Mouse (Mus musculus): Measurements from ENCODE around the gene Dlg2. TPM values are rescaled to one million over a fixed set of nuclear protein-coding genes. Genes with fewer than 3 reads are reported as not detected.
"Not testable (repeated sequence)": the region's sequence is repeated elsewhere in the genome, so short reads cannot be mapped to it uniquely, and the experiment has no call there.

The Dlg2 gene
- polyA plus RNA-seq, 1 experiment from 2014 or later, result 6.9 TPM

GRCm38 (mm10) chr7:90703951-90704350 is 227.5 kb downstream of the Dlg2 start:
- H3K9ac ChIP-seq, result no peak overlapping the region
- H3K27me3 ChIP-seq, result no peaks in the 10 kb centered on the region
- no peaks in the 10 kb centered on the region for H3K36me3 ChIP-seq
- H3K9me3 ChIP-seq (replicated peaks), result no peaks in the 10 kb centered on the region
- no peaks in the 10 kb centered on the region for H3K4me1 ChIP-seq
- ATAC-seq (ENCODE audit: low FRiP score), result no peak
- H3K4me3 ChIP-seq, result no peak overlapping the region
- no peak overlapping the region for H3K27ac ChIP-seq
- H3K4me2 ChIP-seq (replicated peaks), result no peak overlapping the region
- WGBS, result 74% methylated on average over 1 of the region's 1 CpGs

DNA sequence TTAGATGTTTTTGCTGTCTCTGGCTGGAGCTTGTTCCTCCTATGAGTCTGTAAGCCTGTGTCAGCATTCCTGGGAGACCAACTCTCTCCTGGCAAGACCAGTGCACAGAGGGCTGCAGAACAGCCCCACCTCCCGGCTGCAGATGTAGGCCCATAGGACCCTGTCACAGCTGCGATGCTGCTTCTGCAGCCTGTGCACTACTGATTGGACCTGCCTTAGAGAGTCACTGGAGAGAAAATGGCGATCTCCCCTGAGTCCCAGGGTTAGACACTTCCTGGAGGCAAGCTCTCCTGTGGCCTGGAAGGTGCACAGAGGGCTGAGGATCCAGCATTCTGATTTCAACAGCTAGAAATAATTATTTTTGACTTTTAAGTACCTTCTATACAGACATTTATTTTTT is 257.6 kb downstream of the Dlg2 start:
- ATAC-seq (ENCODE audit: low FRiP score), result no peak
- 56% methylated on average over 3 of the region's 3 CpGs for WGBS
- no peaks in the 10 kb centered on the region for H3K9me3 ChIP-seq (replicated peaks)

GRCm38 (mm10) chr7:90736369-90736768 is 259.9 kb downstream of the Dlg2 start:
- peak; percentile 73 for ATAC-seq (ENCODE audit: low FRiP score)
- H3K9me3 ChIP-seq (replicated peaks), result no peaks in the 10 kb centered on the region
- H3K4me3 ChIP-seq, result no peak overlapping the region
- no peak overlapping the region for H3K27ac ChIP-seq
- no peak overlapping the region for H3K4me2 ChIP-seq (replicated peaks)
- WGBS, result 14% methylated on average over 1 of the region's 1 CpGs
- H3K9ac ChIP-seq, result no peak overlapping the region
- no peaks in the 10 kb centered on the region for H3K36me3 ChIP-seq
- H3K4me1 ChIP-seq, result no peaks in the 10 kb centered on the region
- no peaks in the 10 kb centered on the region for H3K27me3 ChIP-seq

More for the DNA sequence above, 257.6 kb downstream of the Dlg2 start:
- Histone ChIP-seq H3K4me2 (replicated peaks) (no peak overlapping the region), H3K9ac (no peak overlapping the region), H3K4me1 (no peaks in the 10 kb centered on the region), H3K4me3 (no peak overlapping the region), H3K27me3 (no peaks in the 10 kb centered on the region), H3K36me3 (no peaks in the 10 kb centered on the region), H3K27ac (no peak overlapping the region)

- H3K27me3 ChIP-seq, result no peaks in the 10 kb centered on the region
- no peaks in the 10 kb centered on the region for H3K36me3 ChIP-seq
- WGBS, result 80% methylated on average over 1 of the region's 1 CpGs
- no peak for ATAC-seq (ENCODE audit: low FRiP score)
- H3K27ac ChIP-seq, result no peak overlapping the region
- H3K4me2 ChIP-seq (replicated peaks), result no peak overlapping the region
- H3K9me3 ChIP-seq (replicated peaks), result no peaks in the 10 kb centered on the region
- H3K4me3 ChIP-seq, result no peak overlapping the region
- H3K4me1 ChIP-seq, result no peaks in the 10 kb centered on the region
- H3K9ac ChIP-seq, result no peak overlapping the region
Observed at GRCm38 (mm10) chr7:90748636-90749035, 272.2 kb downstream of the Dlg2 start.

GRCm38 (mm10) chr7:90787945-90788344 is 311.5 kb downstream of the Dlg2 start:
- Histone ChIP-seq H3K27ac (no peak overlapping the region), H3K4me1 (no peaks in the 10 kb centered on the region), H3K4me3 (no peak overlapping the region), H3K9ac (no peak overlapping the region), H3K27me3 (no peaks in the 10 kb centered on the region), H3K4me2 (replicated peaks) (no peak overlapping the region), H3K9me3 (replicated peaks) (no peaks in the 10 kb centered on the region), H3K36me3 (no peaks in the 10 kb centered on the region)
- WGBS, result 85% methylated on average over 1 of the region's 1 CpGs
- no peak for ATAC-seq (ENCODE audit: low FRiP score)

DNA sequence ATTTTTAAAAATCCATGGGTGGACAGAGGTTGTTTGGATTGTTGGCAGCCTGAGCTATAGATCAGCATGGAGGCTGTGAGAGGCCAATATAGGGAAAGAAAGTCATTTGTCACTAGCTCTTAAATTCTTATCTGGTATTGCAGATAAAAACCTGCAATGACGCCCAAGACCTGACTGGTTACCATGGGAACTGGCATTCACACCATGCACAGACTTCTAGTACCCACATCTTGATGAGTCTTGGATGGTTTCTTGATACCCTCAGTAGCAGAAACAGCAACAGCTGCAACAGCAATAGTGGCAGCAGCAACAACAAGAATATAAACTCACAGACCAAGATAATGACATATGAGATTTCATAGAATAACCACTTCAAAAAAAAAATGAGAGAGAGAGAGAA is 315.1 kb downstream of the Dlg2 start:
- H3K9me3 ChIP-seq (replicated peaks), result no peaks in the 10 kb centered on the region
- H3K4me2 ChIP-seq (replicated peaks), result no peak overlapping the region
- H3K9ac ChIP-seq, result no peak overlapping the region
- H3K27me3 ChIP-seq, result no peaks in the 10 kb centered on the region
- 65% methylated on average over 1 of the region's 1 CpGs for WGBS
- no peaks in the 10 kb centered on the region for H3K4me1 ChIP-seq
- H3K36me3 ChIP-seq, result no peaks in the 10 kb centered on the region
- no peak for ATAC-seq (ENCODE audit: low FRiP score)
- no peak overlapping the region for H3K4me3 ChIP-seq
- no peak overlapping the region for H3K27ac ChIP-seq

DNA sequence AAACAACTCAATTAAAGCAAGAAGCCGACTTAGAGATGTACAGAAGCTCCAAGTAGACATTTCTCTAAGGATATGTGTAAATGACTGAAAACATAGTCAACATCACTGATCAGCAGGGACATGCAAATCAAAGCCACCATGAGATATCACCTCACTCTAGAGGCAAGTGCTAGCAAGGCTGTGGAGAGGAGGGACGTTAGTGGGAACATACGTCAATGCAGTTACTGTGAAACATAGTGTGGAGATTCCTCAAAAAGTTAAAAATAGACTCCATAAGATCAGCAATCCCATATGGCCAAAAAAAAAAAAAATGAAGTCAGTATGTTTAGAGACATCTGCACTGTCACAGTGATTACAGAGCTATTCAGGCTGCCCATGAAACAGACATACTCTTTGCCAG is 349.2 kb downstream of the Dlg2 start:
- Histone ChIP-seq H3K4me1 (no peaks in the 10 kb centered on the region), H3K36me3 (no peaks in the 10 kb centered on the region), H3K9ac (no peak overlapping the region), H3K27me3 (no peaks in the 10 kb centered on the region), H3K9me3 (replicated peaks) (no peaks in the 10 kb centered on the region), H3K27ac (no peak overlapping the region), H3K4me2 (replicated peaks) (no peak overlapping the region), H3K4me3 (no peak overlapping the region)
- no peak for ATAC-seq (ENCODE audit: low FRiP score)
- WGBS, result 91% methylated on average over 3 of the region's 3 CpGs

- H3K27me3 ChIP-seq, result no peaks in the 10 kb centered on the region
- no peaks in the 10 kb centered on the region for H3K4me1 ChIP-seq
- no peaks in the 10 kb centered on the region for H3K36me3 ChIP-seq
- H3K9ac ChIP-seq, result no peak overlapping the region
- no peak overlapping the region for H3K4me2 ChIP-seq (replicated peaks)
- H3K27ac ChIP-seq, result no peak overlapping the region
- no peaks in the 10 kb centered on the region for H3K9me3 ChIP-seq (replicated peaks)
- WGBS, result 79% methylated on average over 4 of the region's 4 CpGs
- no peak for ATAC-seq (ENCODE audit: low FRiP score)
- H3K4me3 ChIP-seq, result no peak overlapping the region
Observed at GRCm38 (mm10) chr7:90841276-90841675, 364.8 kb downstream of the Dlg2 start.

GRCm38 (mm10) chr7:90843345-90844293 is 367.1 kb downstream of the Dlg2 start:
- Histone ChIP-seq H3K4me1 (no peaks in the 10 kb centered on the region), H3K4me3 (no peak overlapping the region), H3K36me3 (no peaks in the 10 kb centered on the region), H3K27me3 (no peaks in the 10 kb centered on the region), H3K9ac (no peak overlapping the region), H3K27ac (no peak overlapping the region), H3K9me3 (replicated peaks) (no peaks in the 10 kb centered on the region), H3K4me2 (replicated peaks) (no peak overlapping the region)
- WGBS, result 54% methylated on average over 5 of the region's 5 CpGs
- peak; percentile 88 for ATAC-seq (ENCODE audit: low FRiP score)

DNA sequence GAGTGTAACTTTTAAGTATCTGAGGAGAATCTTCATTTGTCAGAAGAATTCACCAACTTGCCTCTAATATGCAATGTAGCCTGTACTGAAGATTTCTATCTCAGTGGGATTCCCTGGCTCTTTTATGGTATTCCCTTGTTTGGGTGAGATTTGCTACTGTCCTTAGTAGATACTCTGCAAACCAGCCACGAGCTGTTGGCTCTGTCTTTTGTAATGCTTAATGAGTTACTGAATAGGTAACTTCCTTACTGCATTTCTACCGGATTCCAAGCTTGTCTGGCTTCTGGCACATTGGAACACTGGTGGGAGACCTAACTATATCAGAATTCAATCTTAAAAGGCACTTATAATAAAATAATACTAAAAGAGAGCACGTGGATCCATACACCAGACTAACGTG is 400.3 kb downstream of the Dlg2 start:
- not testable (repeated sequence) for ATAC-seq (ENCODE audit: low FRiP score)

GRCm38 (mm10) chr7:90882740-90883139 is 406.3 kb downstream of the Dlg2 start:
- Histone ChIP-seq H3K27ac (no peak overlapping the region), H3K9me3 (replicated peaks) (no peaks in the 10 kb centered on the region), H3K4me3 (no peak overlapping the region), H3K27me3 (peaks cover 3% of the 10 kb centered on the region; the same call in 1 of the 2 replicates), H3K9ac (no peak overlapping the region), H3K4me2 (replicated peaks) (no peak overlapping the region), H3K4me1 (peaks cover 3% of the 10 kb centered on the region; the same call in 1 of the 2 replicates), H3K36me3 (no peaks in the 10 kb centered on the region)
- ATAC-seq (ENCODE audit: low FRiP score), result no peak
- WGBS, result 62% methylated on average over 3 of the region's 3 CpGs

More for the DNA sequence above, 400.3 kb downstream of the Dlg2 start:
- not testable (repeated sequence) for H3K4me3 ChIP-seq; H3K27me3 ChIP-seq; H3K9ac ChIP-seq; H3K4me2 ChIP-seq (replicated peaks); H3K4me1 ChIP-seq; H3K36me3 ChIP-seq; H3K9me3 ChIP-seq (replicated peaks); H3K27ac ChIP-seq
- WGBS, result 49% methylated on average over 4 of the region's 4 CpGs

DNA sequence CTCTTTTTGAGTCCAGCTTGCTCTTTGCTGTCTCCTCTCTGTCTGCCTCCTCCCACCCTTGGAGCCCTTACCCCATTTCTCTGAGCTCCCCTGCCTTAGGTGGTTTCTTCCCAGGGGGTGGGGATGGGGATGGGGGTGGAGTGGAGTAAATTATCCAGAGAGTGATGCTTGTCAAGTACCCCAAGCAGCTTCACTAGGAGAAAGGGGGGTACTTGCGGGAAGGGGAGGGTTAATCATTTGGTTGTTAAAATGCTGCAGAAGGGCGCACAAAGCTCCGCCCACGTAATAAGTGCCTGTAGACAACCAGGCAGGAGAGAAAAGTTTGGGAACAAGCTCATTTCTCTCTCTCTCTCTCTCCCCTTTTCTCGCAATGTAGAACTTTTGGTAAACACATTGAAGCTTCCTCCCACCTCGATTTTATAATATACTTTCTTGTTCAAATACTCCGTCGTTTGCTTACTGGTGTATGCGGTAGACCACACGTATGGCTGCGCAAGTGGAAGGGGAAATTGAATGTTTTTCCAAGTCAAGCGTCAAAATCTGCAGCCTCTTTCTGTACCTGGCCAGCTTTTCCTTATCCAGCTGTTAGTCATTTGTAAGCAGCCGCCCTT is 410.0 kb downstream of the Dlg2 start:
- no peak overlapping the region for H3K27ac ChIP-seq
- WGBS, result under 1% methylated on average over 13 of the region's 13 CpGs
- H3K4me2 ChIP-seq (replicated peaks), result peak overlapping the region; percentile 77
- H3K4me3 ChIP-seq, result peak overlapping the region; percentile 43
- H3K4me1 ChIP-seq, result peaks cover 3% of the 10 kb centered on the region; the same call in 1 of the 2 replicates
- H3K9me3 ChIP-seq (replicated peaks), result no peaks in the 10 kb centered on the region
- H3K9ac ChIP-seq, result no peak overlapping the region
- no peaks in the 10 kb centered on the region for H3K36me3 ChIP-seq
- peaks cover 3% of the 10 kb centered on the region; the same call in 1 of the 2 replicates for H3K27me3 ChIP-seq
- peak; percentile 29 for ATAC-seq (ENCODE audit: low FRiP score)
